Mouse (Mus musculus): ENCODE data around the gene Mplkip. TPM values are rescaled to one million over a fixed set of nuclear protein-coding genes. Genes with fewer than 3 reads are reported as not detected.

Gene Mplkip
- total RNA-seq, 1 experiment, result 11.5 TPM

DNA sequence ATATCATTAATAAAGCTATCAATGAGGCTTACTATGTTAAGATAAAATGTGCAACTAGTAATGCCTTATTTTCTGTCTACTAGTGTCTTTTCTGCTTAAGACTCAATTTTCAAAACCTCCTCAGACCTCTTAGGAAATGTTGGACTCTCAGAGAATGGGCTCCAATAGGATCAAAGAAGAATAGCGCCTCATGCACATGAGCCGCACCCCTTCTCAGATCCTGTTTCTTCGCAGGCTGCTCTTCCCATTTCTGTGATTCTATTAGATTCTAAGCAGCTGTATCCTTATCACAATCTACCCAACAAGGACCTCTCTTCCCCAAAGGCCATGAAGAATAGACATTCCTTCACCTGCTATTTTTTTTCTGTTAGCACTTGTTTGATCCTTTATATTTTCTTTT lies 33.8 kb downstream of the Mplkip start:
- no peak for DNase-seq (ENCODE audit: low read depth, low spot score)
- no peak overlapping the region for H3K27ac ChIP-seq (ENCODE audit: insufficient read depth, low read depth, low read length, poor library complexity, severe bottlenecking)
- no peaks in the 10 kb centered on the region for H3K4me1 ChIP-seq (ENCODE audit: control insufficient read depth in 2 of 2, insufficient read depth in 2 of 2, low read length in 2 of 2, poor library complexity in 1 of 2)
- in situ Hi-C loops (cut with MboI; ENCODE audit: low sequenced_read_pairs in 2 of 2, unreplicated experiment in 2 of 2), result no loop called here
- no peak overlapping the region for H3K9ac ChIP-seq (ENCODE audit: insufficient read depth, low read depth, low read length, poor library complexity, severe bottlenecking)
- H3K9me3 ChIP-seq (ENCODE audit: control insufficient read depth, insufficient read depth, low read depth, low read length), result no peaks in the 10 kb centered on the region
- H3K4me3 ChIP-seq (ENCODE audit: insufficient read depth in 1 of 2, low read depth in 1 of 2, low read length in 2 of 2, poor library complexity in 1 of 2, severe bottlenecking in 1 of 2), result no peak overlapping the region
- H3K36me3 ChIP-seq (ENCODE audit: control insufficient read depth, insufficient read depth, low read length, poor library complexity, severe bottlenecking), result peaks cover 2% of the 10 kb centered on the region; the same call in 1 of the 2 replicates
- TF ChIP-seq MAFK (IDR thresholded peaks at IDR 0.05; ENCODE audit: insufficient read depth, low read depth, low read length) (no peak), HCFC1 (IDR thresholded peaks at IDR 0.05; ENCODE audit: borderline replicate concordance, insufficient read depth, low read length) (no peak), ZC3H11A (IDR thresholded peaks at IDR 0.05; ENCODE audit: borderline replicate concordance, low read depth, low read length) (no peak), ZNF384 (IDR thresholded peaks at IDR 0.05; ENCODE audit: low read depth, low read length) (no peak), CHD2 (IDR thresholded peaks at IDR 0.05; ENCODE audit: low read depth, low read length) (no peak)

Other genes starting within 250 kb of the Mplkip start
- 0.37 and 0.80 TPM in 2 replicates for gene Sugct, start 361 bp downstream of the Mplkip start, total RNA-seq (2012; rRNA removed)
- gene Cdk13, start 109.9 kb downstream of the Mplkip start, total RNA-seq (2012; rRNA removed), result 41.9 and 50.7 TPM in 2 replicates
- gene Rala, start 249.0 kb downstream of the Mplkip start, total RNA-seq (2012; rRNA removed), result 56.4 and 69.1 TPM in 2 replicates

Data from ES-E14 (cell line).